Mouse (Mus musculus): ENCODE measurements around the gene Gm20738. TPM values are rescaled to one million over a fixed set of nuclear protein-coding genes. Genes with fewer than 3 reads are reported as not detected.
"Not testable (repeated sequence)": the region's sequence is repeated elsewhere in the genome, so short reads cannot be mapped to it uniquely, and the experiment has no call there.

The Gm20738 gene
- not detected in 2 replicates for polyA plus RNA-seq (2015; fragmentation: Nextera tagmentation; extraction: Ambion mirVana)

- not testable (repeated sequence) for H3K9me3 ChIP-seq (replicated peaks; ENCODE audit: control insufficient read depth, low read length); H3K4me2 ChIP-seq (ENCODE audit: low read depth, low read length); H3K4me3 ChIP-seq (ENCODE audit: low read depth, low read length); H3K36me3 ChIP-seq (ENCODE audit: control insufficient read depth, insufficient read depth); H3K9ac ChIP-seq (ENCODE audit: low read depth, low read length); H3K4me1 ChIP-seq (ENCODE audit: control insufficient read depth, low read depth, low read length); ATAC-seq (ENCODE audit: low read depth); H3K27ac ChIP-seq (ENCODE audit: low read length); H3K27me3 ChIP-seq (ENCODE audit: control insufficient read depth, insufficient read depth, low read depth, low read length)
- no CpG with 5 or more reads among the region's 4 CpGs for WGBS (ENCODE audit: insufficient replicate concordance)
These were observed at the start of gene Gm20738 for GRCm38 (mm10) chrY:37957511-37957910. Gene Gm20738 (plus strand): TSS chrY:37957811.

Measured in liver, embryonic 16.5 days (tissue).